Comparison of ENCODE assay signal across 1 mouse cellular context in the genomic region with DNA sequence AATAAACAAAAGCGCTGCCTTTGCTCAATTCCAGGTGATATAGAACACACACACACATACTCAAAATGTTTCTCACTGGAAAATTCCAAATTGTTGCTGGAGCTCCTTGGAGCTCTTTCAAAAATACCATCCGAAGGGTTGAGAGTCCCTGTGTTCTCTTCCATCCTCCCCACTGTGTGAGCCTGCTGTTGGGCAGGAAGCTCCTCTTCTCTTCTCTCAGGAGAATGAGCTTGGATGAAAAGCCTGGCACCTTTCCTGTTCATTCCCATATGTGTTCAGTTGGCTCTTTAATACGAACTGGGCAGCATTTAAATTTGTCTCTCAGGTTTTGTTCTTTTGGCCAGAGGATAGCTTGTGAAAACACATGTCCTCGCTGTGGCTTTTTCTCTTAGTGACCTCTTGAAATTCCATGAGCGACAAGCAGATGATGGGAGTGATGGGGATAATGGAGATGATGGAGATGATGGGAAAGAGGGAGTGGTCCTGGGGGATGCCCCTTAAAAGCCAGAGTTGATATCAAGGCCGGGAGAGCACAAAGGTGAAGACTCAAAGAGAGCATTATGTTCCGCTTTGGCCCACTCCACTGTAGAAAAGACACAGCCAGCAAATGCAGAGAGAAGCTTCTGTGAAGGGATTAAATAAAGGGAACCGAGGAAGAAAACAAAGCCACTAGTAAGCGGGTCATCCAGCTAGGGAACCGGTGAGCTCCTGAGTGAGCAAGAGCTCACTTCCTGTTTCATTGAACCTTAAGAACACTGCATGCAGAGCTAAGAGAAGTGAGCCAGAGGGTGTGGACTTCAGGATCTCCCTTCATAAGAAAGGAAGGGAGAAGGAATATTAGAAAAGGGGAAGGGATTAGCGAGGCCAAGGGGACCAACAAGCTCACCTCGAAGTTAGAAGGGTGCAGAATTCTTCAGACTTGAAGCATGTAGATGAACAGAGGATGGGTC.
TF ChIP-seq lines count a peak whose summit lies in the region.

No protein-coding gene starts in this region.

TF ChIP-seq in MEL, 35 proteins besides CTCF, POLR2A, EP300 and RAD21:
- TF ChIP-seq E2F4 (IDR thresholded peaks at IDR 0.05; ENCODE audit: borderline replicate concordance, low read depth, low read length) (no peak), RCOR1 (IDR thresholded peaks at IDR 0.05; ENCODE audit: low read depth, low read length) (no peak), NELFE (IDR thresholded peaks at IDR 0.05; ENCODE audit: low read depth, low read length) (no peak)
TF ChIP-seq in MEL: peak in this region for 0.
